Mouse (Mus musculus): Measurements from ENCODE around the gene Glt6d1. TPM values are rescaled to one million over a fixed set of nuclear protein-coding genes. Genes with fewer than 3 reads are reported as not detected.
"Not testable (repeated sequence)": the region's sequence is repeated elsewhere in the genome, so short reads cannot be mapped to it uniquely, and the experiment has no call there.

Glt6d1 gene
- not detected in 2 replicates for polyA plus RNA-seq (2015; fragmentation: Nextera tagmentation; extraction: Ambion mirVana)

GRCm38 (mm10) chr2:25815748-25816147 lies at the start of gene Glt6d1:
TSS of gene Glt6d1 (minus strand) at chr2:25815848.
- H3K27ac ChIP-seq: not testable (repeated sequence)

GRCm38 (mm10) chr2:25865412-25865811 lies 49.8 kb upstream of the Glt6d1 start:
- H3K4me2 ChIP-seq (replicated peaks): no peak overlapping the region
- no peak for ATAC-seq (ENCODE audit: low FRiP score, low read depth)
- no peak overlapping the region for H3K4me3 ChIP-seq
- H3K4me1 ChIP-seq: peaks cover 18% of the 10 kb centered on the region
- H3K27ac ChIP-seq: no peak overlapping the region
- no peaks in the 10 kb centered on the region for H3K36me3 ChIP-seq
- WGBS: 14% methylated on average over 4 of the region's 4 CpGs
- no peak overlapping the region for H3K9ac ChIP-seq
- peaks cover 63% of the 10 kb centered on the region for H3K27me3 ChIP-seq
- no peaks in the 10 kb centered on the region for H3K9me3 ChIP-seq

More at GRCm38 (mm10) chr2:25815748-25816147, at the start of gene Glt6d1:
- not testable (repeated sequence) for H3K9ac ChIP-seq; H3K4me1 ChIP-seq; H3K9me3 ChIP-seq; H3K36me3 ChIP-seq; H3K27me3 ChIP-seq; H3K4me3 ChIP-seq; ATAC-seq (ENCODE audit: low FRiP score, low read depth); H3K4me2 ChIP-seq (replicated peaks)
- 71% methylated on average over 1 of the region's 1 CpGs for WGBS

GRCm38 (mm10) chr2:25864230-25864629 lies 48.6 kb upstream of the Glt6d1 start:
- peak overlapping the region; percentile 43 for H3K4me3 ChIP-seq
- 6% methylated on average over 18 of the region's 18 CpGs for WGBS
- H3K27ac ChIP-seq: no peak overlapping the region
- H3K9ac ChIP-seq: no peak overlapping the region
- peaks cover 18% of the 10 kb centered on the region for H3K4me1 ChIP-seq
- no peaks in the 10 kb centered on the region for H3K36me3 ChIP-seq
- peak overlapping the region; percentile 80 for H3K4me2 ChIP-seq (replicated peaks)
- H3K27me3 ChIP-seq: peaks cover 63% of the 10 kb centered on the region
- no peak for ATAC-seq (ENCODE audit: low FRiP score, low read depth)
- H3K9me3 ChIP-seq: no peaks in the 10 kb centered on the region

GRCm38 (mm10) chr2:25863337-25864131 lies 47.9 kb upstream of the Glt6d1 start, which contains the start of gene Kcnt1:
TSS of gene Kcnt1 (plus strand) at chr2:25863734.
- Histone ChIP-seq H3K4me2 (replicated peaks) (peak within 1 kb of the TSS; percentile 80), H3K4me1 (peaks cover 18% of the 10 kb centered on the region), H3K4me3 (peak within 1 kb of the TSS; percentile 43), H3K9me3 (no peaks in the 10 kb centered on the region), H3K27ac (no peak within 1 kb of the TSS), H3K36me3 (no peaks in the 10 kb centered on the region), H3K9ac (no peak within 1 kb of the TSS), H3K27me3 (peaks cover 60% of the 10 kb centered on the region)
- ATAC-seq (ENCODE audit: low FRiP score, low read depth): no peak
- WGBS: under 1% methylated on average over 40 of the region's 53 CpGs

- 69% methylated on average over 5 of the region's 5 CpGs for WGBS
- no peak overlapping the region for H3K4me3 ChIP-seq
- peak overlapping the region; percentile 80 for H3K4me2 ChIP-seq (replicated peaks)
- peaks cover 54% of the 10 kb centered on the region for H3K27me3 ChIP-seq
- H3K27ac ChIP-seq: no peak overlapping the region
- no peak overlapping the region for H3K9ac ChIP-seq
- H3K36me3 ChIP-seq: no peaks in the 10 kb centered on the region
- H3K9me3 ChIP-seq: no peaks in the 10 kb centered on the region
- H3K4me1 ChIP-seq: peaks cover 18% of the 10 kb centered on the region
- no peak for ATAC-seq (ENCODE audit: low FRiP score, low read depth)
These were observed 47.1 kb upstream of the Glt6d1 start for GRCm38 (mm10) chr2:25862696-25863270.

- Histone ChIP-seq H3K9me3 (peaks cover 4% of the 10 kb centered on the region; the same call in 1 of the 2 replicates), H3K4me3 (no peak overlapping the region), H3K9ac (no peak overlapping the region), H3K4me1 (peaks cover 18% of the 10 kb centered on the region), H3K27ac (no peak overlapping the region), H3K36me3 (no peaks in the 10 kb centered on the region), H3K27me3 (peaks cover 49% of the 10 kb centered on the region), H3K4me2 (replicated peaks) (no peak overlapping the region)
- no peak for ATAC-seq (ENCODE audit: low FRiP score, low read depth)
- 63% methylated on average over 2 of the region's 2 CpGs for WGBS
These were observed 46.4 kb upstream of the Glt6d1 start for GRCm38 (mm10) chr2:25862038-25862437.

- H3K4me1 ChIP-seq: peaks cover 18% of the 10 kb centered on the region
- no peaks in the 10 kb centered on the region for H3K36me3 ChIP-seq
- no peak overlapping the region for H3K4me2 ChIP-seq (replicated peaks)
- H3K27me3 ChIP-seq: peaks cover 29% of the 10 kb centered on the region
- ATAC-seq (ENCODE audit: low FRiP score, low read depth): no peak
- H3K4me3 ChIP-seq: no peak overlapping the region
- no peak overlapping the region for H3K27ac ChIP-seq
- H3K9me3 ChIP-seq: peaks cover 4% of the 10 kb centered on the region; the same call in 1 of the 2 replicates
- 65% methylated on average over 3 of the region's 3 CpGs for WGBS
- H3K9ac ChIP-seq: no peak overlapping the region
These were observed 44.2 kb upstream of the Glt6d1 start for GRCm38 (mm10) chr2:25859891-25860290.

- no peak for ATAC-seq (ENCODE audit: low FRiP score, low read depth)
- no peak overlapping the region for H3K27ac ChIP-seq
- H3K36me3 ChIP-seq: no peaks in the 10 kb centered on the region
- no peak overlapping the region for H3K4me2 ChIP-seq (replicated peaks)
- no peaks in the 10 kb centered on the region for H3K27me3 ChIP-seq
- H3K4me3 ChIP-seq: no peak overlapping the region
- 83% methylated on average over 5 of the region's 5 CpGs for WGBS
- peaks cover 9% of the 10 kb centered on the region; the same call in 1 of the 2 replicates for H3K9me3 ChIP-seq
- H3K9ac ChIP-seq: no peak overlapping the region
- H3K4me1 ChIP-seq: peaks cover 5% of the 10 kb centered on the region
These were observed 38.4 kb upstream of the Glt6d1 start for GRCm38 (mm10) chr2:25853998-25854397.

GRCm38 (mm10) chr2:25852626-25853025 lies 37.0 kb upstream of the Glt6d1 start:
- H3K9ac ChIP-seq: no peak overlapping the region
- H3K36me3 ChIP-seq: no peaks in the 10 kb centered on the region
- H3K4me1 ChIP-seq: peaks cover 5% of the 10 kb centered on the region
- 32% methylated on average over 3 of the region's 3 CpGs for WGBS
- peaks cover 9% of the 10 kb centered on the region; the same call in 1 of the 2 replicates for H3K9me3 ChIP-seq
- ATAC-seq (ENCODE audit: low FRiP score, low read depth): no peak
- H3K4me2 ChIP-seq (replicated peaks): no peak overlapping the region
- 0 out of 2 replicates have a peak, but pooled peaks cover 3% of the 10 kb centered on the region for H3K27me3 ChIP-seq
- no peak overlapping the region for H3K4me3 ChIP-seq
- H3K27ac ChIP-seq: no peak overlapping the region

- 16% methylated on average over 4 of the region's 4 CpGs for WGBS
- 0 out of 2 replicates have a peak, but pooled peaks cover 3% of the 10 kb centered on the region for H3K27me3 ChIP-seq
- no peaks in the 10 kb centered on the region for H3K36me3 ChIP-seq
These were observed 34.7 kb upstream of the Glt6d1 start for GRCm38 (mm10) chr2:25850330-25850729.

GRCm38 (mm10) chr2:25847226-25847625 lies 31.6 kb upstream of the Glt6d1 start, which contains the start of gene Sohlh1:
TSS of gene Sohlh1 (minus strand) at chr2:25847248.
- WGBS: 80% methylated on average over 16 of the region's 16 CpGs
- no peak within 1 kb of the TSS for H3K4me3 ChIP-seq
- no peak for ATAC-seq (ENCODE audit: low FRiP score, low read depth)
- H3K9me3 ChIP-seq: 0 out of 2 replicates have a peak, but pooled peaks cover 5% of the 10 kb centered on the region
- peaks cover 14% of the 10 kb centered on the region for H3K4me1 ChIP-seq
- no peak within 1 kb of the TSS for H3K9ac ChIP-seq
- H3K4me2 ChIP-seq (replicated peaks): no peak within 1 kb of the TSS
- H3K27ac ChIP-seq: no peak within 1 kb of the TSS; the same call in 1 of the 2 replicates
- 0 out of 2 replicates have a peak, but pooled peaks cover 3% of the 10 kb centered on the region for H3K27me3 ChIP-seq
- H3K36me3 ChIP-seq: no peaks in the 10 kb centered on the region

More at GRCm38 (mm10) chr2:25850330-25850729, 34.7 kb upstream of the Glt6d1 start:
- peaks cover 20% of the 10 kb centered on the region for H3K4me1 ChIP-seq
- no peak overlapping the region for H3K4me3 ChIP-seq
- H3K4me2 ChIP-seq (replicated peaks): no peak overlapping the region
- no peak overlapping the region for H3K9ac ChIP-seq
- 0 out of 2 replicates have a peak, but pooled peaks cover 5% of the 10 kb centered on the region for H3K9me3 ChIP-seq
- H3K27ac ChIP-seq: no peak overlapping the region
- ATAC-seq (ENCODE audit: low FRiP score, low read depth): no peak

GRCm38 (mm10) chr2:25846516-25846915 lies 30.9 kb upstream of the Glt6d1 start:
- no peak overlapping the region for H3K9ac ChIP-seq
- H3K4me2 ChIP-seq (replicated peaks): no peak overlapping the region
- 0 out of 2 replicates have a peak, but pooled peaks cover 3% of the 10 kb centered on the region for H3K27me3 ChIP-seq
- 60% methylated on average over 8 of the region's 8 CpGs for WGBS
- peaks cover 14% of the 10 kb centered on the region for H3K4me1 ChIP-seq
- H3K27ac ChIP-seq: no peak overlapping the region; the same call in 1 of the 2 replicates
- no peak for ATAC-seq (ENCODE audit: low FRiP score, low read depth)
- H3K9me3 ChIP-seq: 0 out of 2 replicates have a peak, but pooled peaks cover 5% of the 10 kb centered on the region
- no peak overlapping the region for H3K4me3 ChIP-seq
- H3K36me3 ChIP-seq: no peaks in the 10 kb centered on the region
